Comparison of ENCODE assay signal across 7 mouse cellular contexts in the genomic region with DNA sequence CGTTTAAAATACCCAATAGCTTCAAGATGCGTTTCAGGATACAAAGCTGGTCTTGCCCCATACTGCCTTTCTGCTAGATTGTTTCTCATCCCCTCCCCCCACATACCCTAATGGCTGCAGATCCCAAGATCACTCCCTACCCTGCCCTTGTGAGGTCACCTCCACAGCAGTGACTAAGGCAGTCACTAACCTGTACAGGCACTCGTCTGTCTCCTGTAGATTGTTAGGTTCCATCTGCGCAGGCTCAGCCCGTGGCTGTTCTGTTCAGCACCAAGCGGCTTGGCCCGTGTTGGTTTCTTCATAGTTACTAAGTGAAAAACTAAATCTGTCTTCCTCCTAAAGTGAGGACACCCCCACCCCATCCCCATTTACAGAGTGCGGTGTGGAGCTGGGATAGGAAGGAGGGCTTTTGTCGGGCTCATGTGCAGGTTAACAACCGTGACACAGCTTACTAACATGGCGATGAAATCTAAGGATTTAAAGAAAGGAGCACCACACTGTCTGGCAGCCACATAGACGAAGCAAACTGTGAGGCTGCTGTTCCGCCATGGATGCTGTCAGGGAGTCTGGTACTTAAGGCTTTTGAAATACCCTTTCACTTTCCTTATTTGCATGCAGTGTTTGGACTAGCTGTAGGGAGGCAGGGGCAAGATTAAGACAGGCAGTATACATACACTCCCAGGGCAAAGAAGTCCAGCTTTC.
DNase-seq lines count a peak whose midpoint lies in the region; ATAC-seq and TF ChIP-seq lines count a peak whose summit lies in the region.

No protein-coding gene starts in this region.

- peaks cover 25% of the 10 kb centered on the region for H3K4me1 ChIP-seq in hindbrain, embryonic 14.5 days (replicated peaks; ENCODE audit: control insufficient read depth, insufficient read depth, low read length)

- CTCF ChIA-PET in Patski (lab: Charles Lee), result interaction anchor here (0.9 to 1.5 kb wide), 9 partner anchors 9 to 66 kb away, joined by 3 to 4 read pairs (median 3); no protein-coding TSS in a partner anchor

- H3K4me2 ChIP-seq in hindbrain, embryonic 14.5 days (replicated peaks), result peak overlapping the region; percentile 39

- no peak overlapping the region for H3K4me3 ChIP-seq in hindbrain, embryonic 14.5 days (replicated peaks; ENCODE audit: low read length)

- H3K9me3 ChIP-seq in hindbrain, embryonic 14.5 days (ENCODE audit: control insufficient read depth, low read length), result no peaks in the 10 kb centered on the region

- ATAC-seq in Patski, result peak; percentile 80
- peak; percentile 70 for ATAC-seq in hindbrain, embryonic 14.5 days (ENCODE audit: low FRiP score)

- POLR2A ChIA-PET in Patski (lab: Charles Lee), result interaction anchor here (0.7 kb wide), 1 partner anchor 10 kb away, joined by 5 read pairs; no protein-coding TSS in a partner anchor

- peak overlapping the region; percentile 29 for H3K9ac ChIP-seq in hindbrain, embryonic 14.5 days

- no peaks in the 10 kb centered on the region for H3K36me3 ChIP-seq in hindbrain, embryonic 14.5 days (replicated peaks; ENCODE audit: control insufficient read depth, insufficient read depth)

- TF ChIP-seq CTCF in Patski (IDR thresholded peaks at IDR 0.05), result no peak

- no peaks in the 10 kb centered on the region for H3K27me3 ChIP-seq in Patski
- no peaks in the 10 kb centered on the region for H3K27me3 ChIP-seq in hindbrain, embryonic 14.5 days (ENCODE audit: control insufficient read depth, insufficient read depth, low read length)

- in situ Hi-C loops in Patski (cut with MboI; ENCODE audit: low pct_unique_long_range_greater_than_20kb), result no loop called here

- 20% methylated on average over 13 of the region's 13 CpGs for WGBS in hindbrain, embryonic 14.5 days

- H3K27ac ChIP-seq in hindbrain, embryonic 14.5 days, result peak overlapping the region; percentile 48; the same call in 1 of the 2 replicates

- no peak for DNase-seq in Patski (ENCODE audit: low read depth, low spot score)
- DNase-seq in embryo, embryonic 10 days (ENCODE audit: low spot score), result peak; percentile 36
- no peak for DNase-seq in hindbrain, embryonic 14.5 days (ENCODE audit: low spot score)
- DNase-seq in mesoderm, embryonic 11.5 days (ENCODE audit: low read depth, low spot score), result peak; percentile 37
- no peak for DNase-seq in Muller cell, postnatal 12 days (ENCODE audit: inconsistent ontology term)
- no peak for DNase-seq in layer of hippocampus, adult 9-11 months
- DNase-seq in T-cell, adult 2 months (ENCODE audit: low spot score), result no peak

Comparison
In these comparisons a context has a peak if more than half of its experiments do, and no peak if none do; other contexts are left out.
1. DNase-seq: peak in embryo, embryonic 10 days (single experiment) and mesoderm, embryonic 11.5 days (single experiment); none in Patski (single experiment), hindbrain, embryonic 14.5 days (single experiment), Muller cell, postnatal 12 days (single experiment), layer of hippocampus, adult 9-11 months (single experiment) and T-cell, adult 2 months (single experiment).